Mouse (Mus musculus): Measurements from ENCODE around the gene Sel1l2.
"Not testable (repeated sequence)": the region's sequence is repeated elsewhere in the genome, so short reads cannot be mapped to it uniquely, and the experiment has no call there.

The Sel1l2 gene

GRCm38 (mm10) chr2:140214519-140215027, 174.9 kb downstream of the Sel1l2 start:
- no peak for DNase-seq (ENCODE audit: low spot score)

- DNase-seq (ENCODE audit: low spot score): no peak
Measured at GRCm38 (mm10) chr2:140203756-140204155, 185.8 kb downstream of the Sel1l2 start.

GRCm38 (mm10) chr2:140202573-140202972, 186.9 kb downstream of the Sel1l2 start:
- no peak for DNase-seq (ENCODE audit: low spot score)

- DNase-seq (ENCODE audit: low spot score): no peak
Measured at GRCm38 (mm10) chr2:140200713-140201112, 188.8 kb downstream of the Sel1l2 start.

- DNase-seq (ENCODE audit: low spot score): not testable (repeated sequence)
Measured at GRCm38 (mm10) chr2:140185685-140186210, 203.8 kb downstream of the Sel1l2 start.
